Mouse (Mus musculus) kidney, adult 2 months (tissue): ENCODE data around the gene Tex52. TPM values are rescaled to one million over a fixed set of nuclear protein-coding genes. Genes with fewer than 3 reads are reported as not detected.

Source experiments
- DNase-seq: peaks from one replicate; pipeline ENCODE4 v3.0.0; 2021
- H3K27ac ChIP-seq: fragments of 200-500 bp; 2 replicates; pipeline ENCODE4 v1.5.1; 2012; ENCODE audit warnings: low read depth, low read length, control low read depth, inconsistent platforms; ENCODE audit not compliant: insufficient read depth
- H3K27me3 ChIP-seq: fragments of 200-500 bp; replicated peaks from 2 replicates; pipeline ENCODE4 v1.6.1; 2012; ENCODE audit warnings: mild to moderate bottlenecking, moderate library complexity, low read length, inconsistent platforms; ENCODE audit not compliant: control insufficient read depth, insufficient read depth
- H3K36me3 ChIP-seq: fragments of 200-500 bp; 2 replicates; pipeline ENCODE4 v1.6.1; 2012; ENCODE audit warnings: mild to moderate bottlenecking, moderate library complexity, low read length, inconsistent platforms; ENCODE audit not compliant: control insufficient read depth, insufficient read depth
- H3K4me1 ChIP-seq: fragments of 200-500 bp; 2 replicates; pipeline ENCODE4 v1.6.1; 2011; ENCODE audit warnings: low read length; ENCODE audit not compliant: control insufficient read depth, insufficient read depth
- H3K4me3 ChIP-seq: fragments of 200-500 bp; 2 replicates; pipeline ENCODE4 v1.5.1; 2011; ENCODE audit warnings: mild to moderate bottlenecking, low read depth, low read length, control low read depth; ENCODE audit not compliant: insufficient read depth
- CTCF ChIP-seq: fragments of 200-500 bp; conservative IDR thresholded peaks from 2 replicates; pipeline ENCODE4 v1.5.1; 2011; ENCODE audit warnings: low read depth, mild to moderate bottlenecking, control low read depth, low read length, moderate library complexity, mixed read lengths; ENCODE audit not compliant: insufficient read depth, insufficient read length
- POLR2A ChIP-seq: fragments of 200-500 bp; IDR thresholded peaks from one replicate; pipeline ENCODE4 v1.6.1; 2011; ENCODE audit warnings: low read depth, low read length, control low read depth
- WGBS: fragments of 180-500 bp; shearing (Covaris S2); methylation state at CpG from one replicate; pipeline ENCODE4 v1.1.7; 2018; 5-methylcytosine and 5-hydroxymethylcytosine counted together
- polyA plus RNA-seq: library from polyadenylated mRNA; depleted of rRNA; stranded (reverse); fragments of >200 nt; gene quantifications from 2 replicates; pipeline ENCODE4 v1.2.3, GENCODE M21; 2012

Tex52 gene
- polyA plus RNA-seq, 1 experiment, result not detected

GRCm38 (mm10) chr6:128381254-128381653, 6.0 kb downstream of the Tex52 start:
- no peak for TF ChIP-seq POLR2A
- no peak for TF ChIP-seq CTCF
- Histone ChIP-seq H3K4me1 (no peaks in the 10 kb centered on the region), H3K27me3 (no peaks in the 10 kb centered on the region), H3K4me3 (no peak overlapping the region), H3K27ac (no peak overlapping the region), H3K36me3 (no peaks in the 10 kb centered on the region)
- 69% methylated on average over 3 of the region's 3 CpGs for WGBS
- DNase-seq, result no peak

DNA sequence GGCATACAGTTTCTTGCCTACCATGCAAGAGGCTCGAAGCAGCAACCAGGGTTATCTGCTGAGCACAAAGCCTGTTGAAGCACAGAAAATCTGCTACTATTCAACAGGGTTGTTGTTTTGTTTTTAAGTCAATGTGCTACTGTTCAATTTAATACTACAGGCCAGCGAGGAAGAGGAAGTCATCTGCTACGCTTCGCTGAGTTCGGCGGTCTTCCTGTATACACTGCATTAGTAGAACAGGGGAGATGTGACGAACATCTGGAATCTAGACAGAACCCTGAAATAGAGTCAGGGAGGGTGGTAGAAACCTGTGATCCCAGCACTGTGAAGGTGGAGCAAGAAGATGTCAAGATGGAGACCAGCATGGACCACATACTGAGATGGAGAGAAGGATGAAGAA, 8.5 kb downstream of the Tex52 start:
- TF ChIP-seq POLR2A (no peak), CTCF (no peak)
- Histone ChIP-seq H3K4me1 (no peaks in the 10 kb centered on the region), H3K27ac (no peak overlapping the region), H3K36me3 (no peaks in the 10 kb centered on the region), H3K27me3 (no peaks in the 10 kb centered on the region), H3K4me3 (no peak overlapping the region)
- WGBS, result 59% methylated on average over 7 of the region's 7 CpGs
- DNase-seq, result no peak

DNA sequence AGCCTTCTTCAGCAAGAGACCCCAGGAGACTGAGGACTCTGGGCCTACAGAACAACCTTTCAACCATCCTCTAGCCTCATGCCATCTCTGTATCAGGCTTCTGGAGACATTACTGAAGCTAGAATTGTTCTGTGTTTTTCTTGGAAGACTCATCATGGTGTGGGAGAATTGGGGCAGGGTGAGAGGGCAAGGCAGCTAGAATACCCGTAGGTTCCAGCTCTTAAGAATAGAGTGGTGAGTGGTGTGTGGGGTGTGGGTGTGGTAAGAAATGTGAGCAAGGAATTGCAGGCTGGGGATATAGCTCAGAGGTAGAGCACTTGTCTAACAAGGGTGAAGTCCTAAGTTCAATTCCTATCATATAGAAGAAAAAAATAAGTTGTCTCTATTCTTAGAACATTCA, 9.8 kb downstream of the Tex52 start:
- WGBS, result 74% methylated on average over 1 of the region's 1 CpGs
- TF ChIP-seq CTCF (no peak), POLR2A (no peak)
- DNase-seq, result no peak
- no peak overlapping the region for H3K4me3 ChIP-seq
- no peaks in the 10 kb centered on the region for H3K27me3 ChIP-seq
- no peaks in the 10 kb centered on the region for H3K36me3 ChIP-seq
- no peaks in the 10 kb centered on the region for H3K4me1 ChIP-seq
- H3K27ac ChIP-seq, result no peak overlapping the region

- TF ChIP-seq POLR2A (no peak), CTCF (no peak)
- Histone ChIP-seq H3K4me3 (no peak overlapping the region), H3K27me3 (no peaks in the 10 kb centered on the region), H3K4me1 (no peaks in the 10 kb centered on the region), H3K36me3 (no peaks in the 10 kb centered on the region), H3K27ac (no peak overlapping the region)
- no peak for DNase-seq
- WGBS, result 69% methylated on average over 1 of the region's 1 CpGs
Observed at GRCm38 (mm10) chr6:128389185-128389584, 13.9 kb downstream of the Tex52 start.

GRCm38 (mm10) chr6:128390683-128391082, 15.4 kb downstream of the Tex52 start:
- Histone ChIP-seq H3K4me3 (no peak overlapping the region), H3K36me3 (no peaks in the 10 kb centered on the region), H3K4me1 (no peaks in the 10 kb centered on the region), H3K27ac (no peak overlapping the region), H3K27me3 (no peaks in the 10 kb centered on the region)
- TF ChIP-seq POLR2A (no peak), CTCF (no peak)
- WGBS, result 44% methylated on average over 1 of the region's 1 CpGs
- no peak for DNase-seq

- peak; percentile 87 for DNase-seq
- H3K4me3 ChIP-seq, result no peak overlapping the region
- H3K27me3 ChIP-seq, result no peaks in the 10 kb centered on the region
- no peak overlapping the region for H3K27ac ChIP-seq
- 49% methylated on average over 7 of the region's 7 CpGs for WGBS
- peaks cover 3% of the 10 kb centered on the region; the same call in 1 of the 2 replicates for H3K4me1 ChIP-seq
- TF ChIP-seq POLR2A (no peak), CTCF (no peak)
- no peaks in the 10 kb centered on the region for H3K36me3 ChIP-seq
Observed at GRCm38 (mm10) chr6:128397574-128398261, 22.5 kb downstream of the Tex52 start.

DNA sequence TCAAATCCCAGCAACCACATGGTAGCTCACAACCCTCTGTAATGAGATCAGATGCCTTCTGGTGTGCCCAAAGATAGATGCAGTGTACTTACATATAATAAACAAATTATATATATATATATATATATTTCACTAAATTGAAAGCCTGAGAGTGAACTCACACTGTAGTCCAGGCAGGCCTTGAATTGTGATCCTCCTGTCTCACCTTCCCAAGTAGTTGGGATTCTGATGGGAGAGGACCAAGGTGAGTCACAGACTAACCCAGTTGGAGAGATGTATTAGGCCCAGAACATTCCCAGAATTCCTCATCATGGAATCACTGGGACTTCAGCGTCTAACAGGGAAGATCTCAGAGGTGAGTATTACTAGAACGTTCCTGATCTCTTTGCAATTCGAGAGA, 23.7 kb downstream of the Tex52 start, which contains the start of gene Nrip2:
TSS of gene Nrip2 (plus strand) at position 301 of the 400 bp plus-strand sequence.
- Histone ChIP-seq H3K4me1 (peaks cover 3% of the 10 kb centered on the region; the same call in 1 of the 2 replicates), H3K27ac (peak within 1 kb of the TSS; percentile 19; the same call in 1 of the 2 replicates), H3K4me3 (peak within 1 kb of the TSS; percentile 29; the same call in 1 of the 2 replicates), H3K36me3 (no peaks in the 10 kb centered on the region), H3K27me3 (no peaks in the 10 kb centered on the region)
- no peak for DNase-seq
- TF ChIP-seq CTCF (no peak), POLR2A (no peak)
- 59% methylated on average over 3 of the region's 3 CpGs for WGBS
